In the genomic region with DNA sequence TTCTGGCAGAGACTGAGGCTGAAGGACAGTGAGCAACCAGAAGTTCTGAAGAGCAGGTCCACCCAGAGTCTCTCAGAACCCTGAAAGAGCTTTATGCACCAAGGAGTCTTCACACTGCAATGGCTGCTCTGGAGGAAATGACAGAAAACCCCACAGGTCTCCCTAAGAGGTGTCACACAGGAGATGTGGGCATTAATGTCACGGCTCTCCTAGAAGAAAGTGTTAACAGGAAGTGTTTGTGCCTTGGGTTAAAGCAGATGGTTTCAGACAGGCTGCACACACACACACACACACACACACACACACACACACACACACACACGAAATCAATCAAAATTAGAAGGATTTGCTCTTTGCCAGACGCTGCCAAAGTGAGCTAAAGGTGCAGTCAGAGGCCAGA, we compare ENCODE assay signal across 23 mouse cellular contexts. TPM values are rescaled to one million over a fixed set of nuclear protein-coding genes. Genes with fewer than 3 reads are reported as not detected.
"Had no signal": no experiment of that assay in that cellular context is flagged by ENCODE, and none has a peak within 500 bp of the region (broad histone marks: within the 10 kb centered on the region; RNA-seq: fewer than 3 reads in every experiment).

No protein-coding gene starts in this region.

- DNase-seq: kidney, adult 11 months; kidney, adult 9 months; kidney, postnatal 36 days; layer of hippocampus, adult 9-11 months; layer of hippocampus, postnatal 36 days; liver, embryonic 13.5 days; liver, postnatal 0 days; lung, postnatal 14 days; right cerebral cortex, adult 18-20 months; thymus, adult 2 months had no signal

- H3K4me3 ChIP-seq: limb, embryonic 15.5 days; liver, embryonic 13.5 days; lung, embryonic 15.5 days; megakaryocyte, embryonic 14.5 days; neural tube, embryonic 15.5 days had no signal

- H3K4me2 ChIP-seq: limb, embryonic 15.5 days; liver, embryonic 13.5 days; lung, embryonic 15.5 days; midbrain, embryonic 11.5 days; neural tube, embryonic 15.5 days had no signal

- H3K9me3 ChIP-seq: limb, embryonic 15.5 days; liver, embryonic 13.5 days; lung, embryonic 15.5 days; megakaryocyte, embryonic 14.5 days; neural tube, embryonic 15.5 days had no signal

- ATAC-seq: liver, postnatal 0 days; midbrain, embryonic 16.5 days had no signal

- H3K27me3 ChIP-seq: limb, embryonic 15.5 days; liver, embryonic 13.5 days; lung, embryonic 15.5 days; neural tube, embryonic 15.5 days had no signal

- H3K9ac ChIP-seq: limb, embryonic 15.5 days; liver, embryonic 13.5 days; liver, postnatal 0 days; lung, embryonic 15.5 days; neural tube, embryonic 15.5 days had no signal

- H3K4me1 ChIP-seq: limb, embryonic 15.5 days; lung, embryonic 15.5 days; neural tube, embryonic 15.5 days had no signal

- H3K27ac ChIP-seq: kidney, postnatal 0 days; limb, embryonic 15.5 days; liver, embryonic 13.5 days; lung, embryonic 15.5 days; macrophage; neural tube, embryonic 15.5 days had no signal

- H3K36me3 ChIP-seq: limb, embryonic 15.5 days; liver, embryonic 13.5 days; lung, embryonic 15.5 days; neural tube, embryonic 15.5 days had no signal

RNA-seq across cellular contexts. Expression of a gene that starts 6.8 kb away (rescaled TPM):
- total RNA-seq: layer of hippocampus, adult 18-20 months; layer of hippocampus, postnatal 36 days; left cerebral cortex, adult 8-10 months; left cerebral cortex, postnatal 25 days had no signal
- polyA plus RNA-seq: limb, embryonic 11.5 days; macrophage had no signal

RNA-seq across cellular contexts. Expression of a gene that starts 7.8 kb away (rescaled TPM):
- total RNA-seq: layer of hippocampus, adult 18-20 months; layer of hippocampus, postnatal 36 days; left cerebral cortex, adult 8-10 months; left cerebral cortex, postnatal 25 days had no signal
- polyA plus RNA-seq: limb, embryonic 11.5 days; limb, embryonic 15.5 days; liver, embryonic 13.5 days; lung, embryonic 15.5 days; macrophage; midbrain, embryonic 11.5 days; midbrain, embryonic 16.5 days; neural tube, embryonic 11.5 days; neural tube, embryonic 15.5 days had no signal

RNA-seq across cellular contexts. Expression of a gene that starts 28.8 kb away (rescaled TPM):
- total RNA-seq: layer of hippocampus, adult 18-20 months; layer of hippocampus, postnatal 36 days; left cerebral cortex, adult 8-10 months; left cerebral cortex, postnatal 25 days had no signal
- polyA plus RNA-seq: limb, embryonic 11.5 days; limb, embryonic 15.5 days; liver, embryonic 13.5 days; liver, postnatal 0 days; lung, embryonic 15.5 days; macrophage; midbrain, embryonic 11.5 days; midbrain, embryonic 16.5 days; neural tube, embryonic 11.5 days; neural tube, embryonic 15.5 days had no signal
